Mouse (Mus musculus): Measurements from ENCODE around the gene Gm6904. TPM values are rescaled to one million over a fixed set of nuclear protein-coding genes. Genes with fewer than 3 reads are reported as not detected.
"Not testable (repeated sequence)": the region's sequence is repeated elsewhere in the genome, so short reads cannot be mapped to it uniquely, and the experiment has no call there.

The Gm6904 gene
- polyA plus RNA-seq (2015; fragmentation: Nextera tagmentation; extraction: Ambion mirVana), result not detected in 2 replicates

GRCm38 (mm10) chr14:59260056-59260455, at the start of gene Gm6904:
Gene Gm6904, minus strand, starts transcription at chr14:59260216.
- Histone ChIP-seq H3K9me3 (replicated peaks) (no peaks in the 10 kb centered on the region), H3K4me3 (no peak within 1 kb of the TSS)
- 52% methylated on average over 3 of the region's 3 CpGs for WGBS

GRCm38 (mm10) chr14:59297391-59297790, 37.4 kb upstream of the Gm6904 start, which contains the start of gene Phf11a:
Gene Phf11a, minus strand, starts transcription at chr14:59297522.
- not testable (repeated sequence) for H3K27ac ChIP-seq; ATAC-seq (replicated peaks; ENCODE audit: insufficient number of reproducible peaks, insufficient read depth, low FRiP score, low read depth); H3K27me3 ChIP-seq; H3K4me2 ChIP-seq; H3K9ac ChIP-seq; H3K9me3 ChIP-seq (replicated peaks); H3K4me1 ChIP-seq (replicated peaks); H3K4me3 ChIP-seq; H3K36me3 ChIP-seq
- WGBS, result 44% methylated on average over 1 of the region's 1 CpGs

More at GRCm38 (mm10) chr14:59260056-59260455, at the start of gene Gm6904:
- Histone ChIP-seq H3K9ac (no peak within 1 kb of the TSS), H3K4me1 (replicated peaks) (no peaks in the 10 kb centered on the region), H3K36me3 (no peaks in the 10 kb centered on the region), H3K4me2 (no peak within 1 kb of the TSS), H3K27ac (no peak within 1 kb of the TSS), H3K27me3 (no peaks in the 10 kb centered on the region)
- ATAC-seq (replicated peaks; ENCODE audit: insufficient number of reproducible peaks, insufficient read depth, low FRiP score, low read depth), result no peak

GRCm38 (mm10) chr14:59291769-59292168, 31.8 kb upstream of the Gm6904 start:
- H3K4me2 ChIP-seq; H3K36me3 ChIP-seq; H3K4me3 ChIP-seq; ATAC-seq (replicated peaks; ENCODE audit: insufficient number of reproducible peaks, insufficient read depth, low FRiP score, low read depth); H3K27ac ChIP-seq; H3K9me3 ChIP-seq (replicated peaks); H3K27me3 ChIP-seq; H3K9ac ChIP-seq; H3K4me1 ChIP-seq (replicated peaks): not testable (repeated sequence)

GRCm38 (mm10) chr14:59274961-59275360, 14.9 kb upstream of the Gm6904 start:
- 78% methylated on average over 4 of the region's 4 CpGs for whole genome bisulfite sequencing
- H3K36me3 ChIP-seq; ATAC-seq (replicated peaks; ENCODE audit: insufficient number of reproducible peaks, insufficient read depth, low FRiP score, low read depth); H3K4me3 ChIP-seq; H3K9ac ChIP-seq; H3K4me1 ChIP-seq (replicated peaks); H3K27me3 ChIP-seq; H3K9me3 ChIP-seq (replicated peaks); H3K4me2 ChIP-seq; H3K27ac ChIP-seq: not testable (repeated sequence)

- H3K36me3 ChIP-seq; H3K4me1 ChIP-seq (replicated peaks); H3K27me3 ChIP-seq; H3K4me3 ChIP-seq; H3K9me3 ChIP-seq (replicated peaks); H3K4me2 ChIP-seq; H3K27ac ChIP-seq; H3K9ac ChIP-seq; ATAC-seq (replicated peaks; ENCODE audit: insufficient number of reproducible peaks, insufficient read depth, low FRiP score, low read depth): not testable (repeated sequence)
- WGBS, result 94% methylated on average over 1 of the region's 1 CpGs
Observed at GRCm38 (mm10) chr14:59255861-59256260, 4.2 kb downstream of the Gm6904 start.

- H3K36me3 ChIP-seq; H3K4me2 ChIP-seq; ATAC-seq (replicated peaks; ENCODE audit: insufficient number of reproducible peaks, insufficient read depth, low FRiP score, low read depth); H3K4me1 ChIP-seq (replicated peaks); H3K4me3 ChIP-seq; H3K27me3 ChIP-seq; H3K9ac ChIP-seq; H3K27ac ChIP-seq; H3K9me3 ChIP-seq (replicated peaks): not testable (repeated sequence)
- 53% methylated on average over 5 of the region's 5 CpGs for WGBS
Observed at GRCm38 (mm10) chr14:59250350-59250749, 9.7 kb downstream of the Gm6904 start.

GRCm38 (mm10) chr14:59233635-59234034, 26.4 kb downstream of the Gm6904 start:
- Histone ChIP-seq H3K4me3 (no peak overlapping the region), H3K36me3 (peaks cover 45% of the 10 kb centered on the region), H3K4me1 (replicated peaks) (peaks cover 8% of the 10 kb centered on the region), H3K4me2 (no peak overlapping the region), H3K27ac (no peak overlapping the region), H3K9me3 (replicated peaks) (no peaks in the 10 kb centered on the region), H3K27me3 (peaks cover 32% of the 10 kb centered on the region), H3K9ac (no peak overlapping the region)
- ATAC-seq (replicated peaks; ENCODE audit: insufficient number of reproducible peaks, insufficient read depth, low FRiP score, low read depth), result no peak
- WGBS, result 91% methylated on average over 9 of the region's 9 CpGs

GRCm38 (mm10) chr14:59232003-59232402, 28.0 kb downstream of the Gm6904 start:
- ATAC-seq (replicated peaks; ENCODE audit: insufficient number of reproducible peaks, insufficient read depth, low FRiP score, low read depth), result 0 out of 2 replicates have a peak, but pooled peaks have one; percentile 7
- Histone ChIP-seq H3K36me3 (peaks cover 38% of the 10 kb centered on the region), H3K4me1 (replicated peaks) (peaks cover 8% of the 10 kb centered on the region), H3K4me3 (no peak overlapping the region), H3K27ac (no peak overlapping the region), H3K9ac (no peak overlapping the region), H3K27me3 (peaks cover 44% of the 10 kb centered on the region), H3K4me2 (no peak overlapping the region), H3K9me3 (replicated peaks) (no peaks in the 10 kb centered on the region)
- 42% methylated on average over 5 of the region's 5 CpGs for WGBS

- ATAC-seq (replicated peaks; ENCODE audit: insufficient number of reproducible peaks, insufficient read depth, low FRiP score, low read depth), result peak; percentile 77
- Histone ChIP-seq H3K27ac (no peak overlapping the region), H3K27me3 (peaks cover 49% of the 10 kb centered on the region), H3K36me3 (peaks cover 38% of the 10 kb centered on the region), H3K4me1 (replicated peaks) (peaks cover 8% of the 10 kb centered on the region), H3K4me2 (peak overlapping the region; percentile 50), H3K9ac (no peak overlapping the region), H3K9me3 (replicated peaks) (no peaks in the 10 kb centered on the region), H3K4me3 (0 out of 2 replicates have a peak overlapping the region, but pooled peaks have one; percentile 5)
- 57% methylated on average over 21 of the region's 21 CpGs for WGBS
Observed at GRCm38 (mm10) chr14:59230331-59230966, 29.6 kb downstream of the Gm6904 start.

- Histone ChIP-seq H3K4me3 (no peak overlapping the region), H3K27ac (no peak overlapping the region), H3K9me3 (replicated peaks) (no peaks in the 10 kb centered on the region), H3K36me3 (peaks cover 35% of the 10 kb centered on the region), H3K27me3 (peaks cover 49% of the 10 kb centered on the region), H3K4me1 (replicated peaks) (peaks cover 8% of the 10 kb centered on the region), H3K9ac (no peak overlapping the region), H3K4me2 (no peak overlapping the region)
- WGBS, result 86% methylated on average over 3 of the region's 3 CpGs
- ATAC-seq (replicated peaks; ENCODE audit: insufficient number of reproducible peaks, insufficient read depth, low FRiP score, low read depth), result no peak
Observed at GRCm38 (mm10) chr14:59229822-59230221, 30.2 kb downstream of the Gm6904 start.

- Histone ChIP-seq H3K4me3 (no peak overlapping the region), H3K4me1 (replicated peaks) (peaks cover 5% of the 10 kb centered on the region; the same call in 1 of the 2 replicates), H3K9me3 (replicated peaks) (no peaks in the 10 kb centered on the region), H3K4me2 (no peak overlapping the region), H3K27me3 (peaks cover 38% of the 10 kb centered on the region), H3K9ac (no peak overlapping the region), H3K36me3 (peaks cover 18% of the 10 kb centered on the region), H3K27ac (no peak overlapping the region)
- ATAC-seq (replicated peaks; ENCODE audit: insufficient number of reproducible peaks, insufficient read depth, low FRiP score, low read depth), result no peak
- WGBS, result 93% methylated on average over 11 of the region's 11 CpGs
Observed at GRCm38 (mm10) chr14:59226240-59226639, 33.8 kb downstream of the Gm6904 start.

GRCm38 (mm10) chr14:59219241-59219640, 40.8 kb downstream of the Gm6904 start:
- 65% methylated on average over 3 of the region's 3 CpGs for WGBS
- ATAC-seq (replicated peaks; ENCODE audit: insufficient number of reproducible peaks, insufficient read depth, low FRiP score, low read depth), result no peak

More at GRCm38 (mm10) chr14:59219241-59219640, 40.8 kb downstream of the Gm6904 start:
- no peak overlapping the region for H3K4me2 ChIP-seq
- no peak overlapping the region for H3K4me3 ChIP-seq
- no peaks in the 10 kb centered on the region for H3K9me3 ChIP-seq (replicated peaks)
- no peak overlapping the region for H3K9ac ChIP-seq
- H3K27me3 ChIP-seq, result peaks cover 16% of the 10 kb centered on the region
- H3K36me3 ChIP-seq, result peaks cover 7% of the 10 kb centered on the region
- H3K4me1 ChIP-seq (replicated peaks), result no peaks in the 10 kb centered on the region
- no peak overlapping the region for H3K27ac ChIP-seq

Data from heart, embryonic 15.5 days (tissue).